Mouse (Mus musculus) forebrain, embryonic 11.5 days (tissue): Measurements from ENCODE around the gene Sv2a. TPM values are rescaled to one million over a fixed set of nuclear protein-coding genes. Genes with fewer than 3 reads are reported as not detected.
"Not testable (repeated sequence)": the region's sequence is repeated elsewhere in the genome, so short reads cannot be mapped to it uniquely, and the experiment has no call there.

Source experiments
- ATAC-seq: fragments of 200-750 bp; cut with Nextera tagmentation; replicated peaks from 2 replicates; pipeline ENCODE4 v1.8.0; 2017; ENCODE audit warnings: moderate TSS enrichment; ENCODE audit not compliant: low FRiP score
- DNase-seq: peaks from one replicate; pipeline ENCODE4 v3.0.0-alpha.2; 2017; ENCODE audit warnings: low spot score
- H3K27ac ChIP-seq: fragments of 300-500 bp; sonication (generic); 2 replicates; pipeline ENCODE4 v1.5.1; 2014; ENCODE audit warnings: low read depth, low read length
- H3K27me3 ChIP-seq: fragments of 300-500 bp; sonication (generic); 2 replicates; pipeline ENCODE4 v1.6.1; 2014; ENCODE audit warnings: mild to moderate bottlenecking, low read length, mixed read lengths; ENCODE audit not compliant: control insufficient read depth, insufficient read depth
- H3K36me3 ChIP-seq: fragments of 300-500 bp; sonication (generic); 2 replicates; pipeline ENCODE4 v1.6.1; 2014; ENCODE audit warnings: mild to moderate bottlenecking, low read length, moderate library complexity, mixed read lengths; ENCODE audit not compliant: control insufficient read depth, insufficient read depth
- H3K4me1 ChIP-seq: fragments of 300-500 bp; sonication (generic); replicated peaks from 2 replicates; pipeline ENCODE4 v1.6.1; 2014; ENCODE audit warnings: low read length, mixed read lengths; ENCODE audit not compliant: control insufficient read depth, insufficient read depth
- H3K4me2 ChIP-seq: fragments of 300-500 bp; sonication (generic); 2 replicates; pipeline ENCODE4 v1.6.1; 2014; ENCODE audit warnings: low read depth, mild to moderate bottlenecking, low read length, moderate library complexity, mixed read lengths; ENCODE audit not compliant: severe bottlenecking
- H3K4me3 ChIP-seq: fragments of 300-500 bp; sonication (generic); 2 replicates; pipeline ENCODE4 v1.5.1; 2014; ENCODE audit warnings: low read depth, low read length
- H3K9ac ChIP-seq: fragments of 300-500 bp; sonication (generic); 2 replicates; pipeline ENCODE4 v1.6.1; 2014; ENCODE audit warnings: low read length
- H3K9me3 ChIP-seq: fragments of 300-500 bp; sonication (generic); 2 replicates; pipeline ENCODE4 v1.6.1; 2016; ENCODE audit warnings: low read length, mixed read lengths; ENCODE audit not compliant: control insufficient read depth
- WGBS: fragments of 180-500 bp; shearing (Covaris S2); extraction: QIAGEN DNeasy Blood & Tissue Kit; methylation state at CpG from one replicate; pipeline ENCODE4 v1.1.7; 2014; 5-methylcytosine and 5-hydroxymethylcytosine counted together
- microRNA-seq: library from miRNA; unstranded; fragments of <30 nt; microRNA quantifications from one replicate; pipeline ENCODE4, GENCODE M21; 2016; ENCODE audit not compliant: insufficient number of aligned reads
- polyA plus RNA-seq: library from polyadenylated mRNA; unstranded; fragments of >200 nt; fragmentation: Nextera tagmentation; extraction: Ambion mirVana; gene quantifications from 2 replicates; pipeline ENCODE4 v1.2.1, GENCODE M21; 2014

Sv2a gene
- polyA plus RNA-seq, 1 experiment from 2014 or later, result 9.0 TPM

DNA sequence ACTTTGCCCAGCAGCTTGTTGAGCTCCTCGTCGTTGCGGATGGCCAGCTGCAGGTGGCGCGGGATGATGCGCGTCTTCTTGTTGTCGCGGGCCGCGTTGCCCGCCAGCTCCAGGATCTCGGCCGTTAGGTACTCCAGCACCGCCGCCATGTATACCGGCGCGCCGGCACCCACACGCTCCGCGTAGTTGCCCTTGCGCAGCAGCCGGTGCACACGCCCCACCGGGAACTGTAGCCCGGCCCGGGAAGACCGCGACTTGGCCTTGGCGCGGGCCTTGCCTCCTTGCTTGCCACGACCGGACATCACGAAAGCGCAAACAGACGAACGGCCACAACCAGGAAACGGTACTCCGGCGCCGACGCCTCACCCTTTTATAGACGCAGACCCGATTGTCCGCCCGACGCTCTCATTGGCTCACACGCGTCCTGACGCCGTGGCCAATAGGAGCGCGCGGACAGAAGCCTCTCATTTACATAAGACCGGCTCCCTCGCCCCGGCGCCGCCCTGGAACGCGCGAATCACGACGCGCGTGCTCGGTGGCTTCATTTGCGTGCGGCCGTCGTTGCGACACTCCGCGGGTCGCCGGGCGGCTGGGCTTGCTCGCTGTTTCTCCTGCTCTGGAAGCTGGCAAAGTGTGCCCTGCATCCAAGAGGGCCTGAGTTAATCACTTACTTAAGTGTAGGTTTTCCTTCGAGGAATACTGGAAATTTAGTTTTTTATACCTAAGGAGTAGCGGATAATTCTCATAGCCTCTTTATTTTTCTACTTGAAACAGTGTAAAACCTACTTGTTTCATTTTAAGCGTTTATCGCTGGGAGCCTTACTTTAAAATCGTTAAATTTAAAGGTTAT is 59.2 kb downstream of the Sv2a start, which contains the start of gene Hist2h2aa2:
Gene Hist2h2aa2, minus strand, starts transcription at position 328 of the 850 bp plus-strand sequence.
- peak within 1 kb of the TSS; percentile 64 for H3K9ac ChIP-seq
- not testable (repeated sequence) for H3K27me3 ChIP-seq, H3K9me3 ChIP-seq, H3K36me3 ChIP-seq, H3K4me1 ChIP-seq
- peak within 1 kb of the TSS; percentile 21; the same call in 1 of the 2 replicates for H3K4me3 ChIP-seq
- 6% methylated on average over 24 of the region's 85 CpGs for WGBS
- peak; percentile 87 for DNase-seq
- H3K27ac ChIP-seq, result peak within 1 kb of the TSS; percentile 84
- peak within 1 kb of the TSS; percentile 31; the same call in 1 of the 2 replicates for H3K4me2 ChIP-seq
- peak; percentile 80 for ATAC-seq

DNA sequence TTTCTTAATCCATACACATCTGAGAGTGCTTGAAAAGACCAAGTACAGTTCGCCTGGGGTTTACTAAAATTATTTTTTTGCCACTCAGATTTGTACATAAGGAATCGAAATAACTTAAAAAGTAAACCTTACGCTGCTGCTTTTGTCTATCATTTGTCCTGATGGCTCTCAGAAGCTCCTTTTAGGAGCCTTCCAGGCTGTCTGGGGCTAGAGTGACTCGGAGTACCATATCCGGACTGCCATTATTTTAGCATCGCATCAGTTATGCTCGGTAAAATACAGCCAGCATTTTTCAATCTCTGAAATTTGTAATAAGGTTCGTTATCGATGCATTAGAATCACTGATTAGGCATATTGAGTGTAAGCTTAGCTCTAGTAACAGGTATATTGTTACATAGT is 59.8 kb downstream of the Sv2a start:
- H3K4me3 ChIP-seq, result no peak overlapping the region

DNA sequence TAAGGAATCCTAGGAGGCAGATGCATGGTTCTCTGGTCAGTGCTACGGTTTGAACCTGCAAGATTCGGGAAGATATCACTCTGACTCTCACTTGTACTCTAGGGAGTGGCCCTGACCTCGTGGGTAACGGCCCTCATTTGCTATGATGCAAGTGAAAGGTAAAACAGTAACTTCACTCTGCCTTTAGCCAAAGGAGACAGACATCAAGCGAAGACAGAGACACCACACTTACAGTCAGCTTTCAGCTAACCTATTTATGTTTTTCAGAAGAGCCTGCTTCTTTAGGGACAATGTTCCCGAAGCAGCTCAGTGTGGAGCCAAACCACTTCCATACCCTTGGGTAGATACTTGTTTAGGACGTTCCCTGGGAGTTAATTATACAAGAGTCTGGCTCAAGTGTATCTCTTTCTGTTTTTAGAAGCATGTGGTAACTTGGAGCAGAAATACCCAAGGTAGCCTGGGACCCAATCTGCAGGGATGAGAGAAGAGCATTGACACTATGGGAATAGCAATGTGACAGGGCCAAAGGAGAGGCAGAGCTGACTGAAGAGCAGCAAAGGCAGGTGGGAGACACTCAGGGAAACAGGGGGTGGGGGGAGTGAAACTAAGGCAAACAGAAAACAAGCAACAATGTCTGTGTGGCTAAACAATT is 63.1 kb downstream of the Sv2a start:
- Histone ChIP-seq H3K27me3 (no peaks in the 10 kb centered on the region; the same call in 1 of the 2 replicates), H3K4me1 (peaks cover 6% of the 10 kb centered on the region; the same call in 1 of the 2 replicates), H3K4me3 (0 out of 2 replicates have a peak overlapping the region, but pooled peaks have one; percentile 41), H3K9ac (peak overlapping the region; percentile 85), H3K4me2 (peak overlapping the region; percentile 63; the same call in 1 of the 2 replicates), H3K27ac (peak overlapping the region; percentile 97), H3K9me3 (no peaks in the 10 kb centered on the region), H3K36me3 (no peaks in the 10 kb centered on the region)
- DNase-seq (no peak), ATAC-seq (no peak)
- 86% methylated on average over 7 of the region's 7 CpGs for WGBS

More for the DNA sequence above, 59.8 kb downstream of the Sv2a start:
- no peaks in the 10 kb centered on the region for H3K9me3 ChIP-seq
- ATAC-seq, result no peak
- H3K9ac ChIP-seq, result peak overlapping the region; percentile 64
- H3K4me2 ChIP-seq, result no peak overlapping the region
- H3K36me3 ChIP-seq, result no peaks in the 10 kb centered on the region
- WGBS, result 76% methylated on average over 9 of the region's 9 CpGs
- no peaks in the 10 kb centered on the region for H3K27me3 ChIP-seq
- DNase-seq, result no peak
- peak overlapping the region; percentile 84 for H3K27ac ChIP-seq
- H3K4me1 ChIP-seq, result peaks cover 6% of the 10 kb centered on the region; the same call in 1 of the 2 replicates

Small RNA genes within 50 kb of the gene (microRNA-seq; reads per million reads assigned to microRNA genes)
- gene Gm44492, result not detected
- not detected for gene Gm47311

Other genes starting within 250 kb of the Sv2a start
- gene Plekho1, start 185.2 kb upstream of the Sv2a start, polyA plus RNA-seq, result 82.5 and 85.6 TPM in 2 replicates
- gene Vps45, start 122.7 kb upstream of the Sv2a start, polyA plus RNA-seq, result 20.3 and 24.8 TPM in 2 replicates
- gene Otud7b, start 76.6 kb upstream of the Sv2a start, polyA plus RNA-seq, result 11.0 and 11.3 TPM in 2 replicates
- gene Mtmr11, start 19.1 kb upstream of the Sv2a start, polyA plus RNA-seq, result 13.6 and 16.6 TPM in 2 replicates
- gene Sf3b4, start 8.8 kb upstream of the Sv2a start, polyA plus RNA-seq, result 230 and 253 TPM in 2 replicates
- gene Bola1, start 38.6 kb downstream of the Sv2a start, polyA plus RNA-seq, result 75.7 and 83.7 TPM in 2 replicates
- gene Hist2h2ab, start 38.7 kb downstream of the Sv2a start, polyA plus RNA-seq, result 0.71 TPM in 1 of 2 replicates, not detected in the other
- 16.5 and 18.7 TPM in 2 replicates for gene Hist2h2ac, start 39.7 kb downstream of the Sv2a start, polyA plus RNA-seq
- 14.3 and 15.8 TPM in 2 replicates for gene Hist2h2be, start 40.0 kb downstream of the Sv2a start, polyA plus RNA-seq
- 12.8 and 14.8 TPM in 2 replicates for gene Hist2h3c2, start 58.0 kb downstream of the Sv2a start, polyA plus RNA-seq
- 29.2 and 49.8 TPM in 2 replicates for gene Hist2h2aa2, start 59.1 kb downstream of the Sv2a start, polyA plus RNA-seq
- gene Hist2h2aa1, start 64.3 kb downstream of the Sv2a start, polyA plus RNA-seq, result 18.7 and 28.2 TPM in 2 replicates
- gene Hist2h3c1, start 65.5 kb downstream of the Sv2a start, polyA plus RNA-seq, result 2.3 TPM in 1 of 2 replicates, not detected in the other
- gene Hist2h4, start 82.2 kb downstream of the Sv2a start, polyA plus RNA-seq, result 6.8 and 7.5 TPM in 2 replicates
- gene Hist2h3b, start 87.5 kb downstream of the Sv2a start, polyA plus RNA-seq, result 99.6 and 105 TPM in 2 replicates
- 24.1 and 28.7 TPM in 2 replicates for gene Hist2h2bb, start 88.6 kb downstream of the Sv2a start, polyA plus RNA-seq
- gene Fcgr1, start 112.8 kb downstream of the Sv2a start, polyA plus RNA-seq, result 0.95 and 2.6 TPM in 2 replicates